Comparison of ENCODE assay signal across 17 mouse cellular contexts in genomic region chr3:69519188-69519587, GRCm38 (mm10).
A peak's percentile ranks its signal among the peaks of the same experiment; 100 is the strongest.
DNase-seq lines count a peak whose midpoint lies in the region; ATAC-seq and TF ChIP-seq lines count a peak whose summit lies in the region.
"Had no signal": no experiment of that assay in that cellular context is flagged by ENCODE, and none has a peak within 500 bp of the region (broad histone marks: within the 10 kb centered on the region; RNA-seq: fewer than 3 reads in every experiment).

No protein-coding gene starts in this region.

- TF ChIP-seq CTCF in layer of hippocampus, adult 2 months (conservative IDR thresholded peaks at IDR 0.05), result no peak

- H3K4me1 ChIP-seq in limb, embryonic 10.5 days, result peaks cover 40% of the 10 kb centered on the region
- H3K4me1 ChIP-seq in neural tube, embryonic 14.5 days (ENCODE audit: control insufficient read depth, insufficient read depth, low read length), result peaks cover 17% of the 10 kb centered on the region

- no peaks in the 10 kb centered on the region for H3K36me3 ChIP-seq in limb, embryonic 10.5 days
- H3K36me3 ChIP-seq in neural tube, embryonic 14.5 days (ENCODE audit: control insufficient read depth, insufficient read depth, low read length), result no peaks in the 10 kb centered on the region
- H3K36me3 ChIP-seq: heart, embryonic 13.5 days had no signal

- 78% methylated on average over 9 of the region's 9 CpGs for whole genome bisulfite sequencing in limb, embryonic 10.5 days
- 42% methylated on average over 9 of the region's 9 CpGs for WGBS in neural tube, embryonic 14.5 days

- no peaks in the 10 kb centered on the region for H3K9me3 ChIP-seq in limb, embryonic 10.5 days (replicated peaks)
- no peaks in the 10 kb centered on the region for H3K9me3 ChIP-seq in neural tube, embryonic 14.5 days (ENCODE audit: control insufficient read depth, low read length)
- H3K9me3 ChIP-seq: heart, embryonic 13.5 days had no signal

- ATAC-seq in neural tube, embryonic 14.5 days (ENCODE audit: low read depth), result peak; percentile 44
- ATAC-seq: liver, postnatal 0 days had no signal

- H3K9ac ChIP-seq in neural tube, embryonic 14.5 days (replicated peaks; ENCODE audit: low read depth, low read length), result no peak overlapping the region
- H3K9ac ChIP-seq: heart, embryonic 13.5 days; liver, postnatal 0 days had no signal

- no peak overlapping the region for H3K4me3 ChIP-seq in layer of hippocampus, adult 2 months
- H3K4me3 ChIP-seq in limb, embryonic 10.5 days, result no peak overlapping the region
- H3K4me3 ChIP-seq in neural tube, embryonic 14.5 days (ENCODE audit: low read depth, low read length), result no peak overlapping the region
- H3K4me3 ChIP-seq: heart, embryonic 13.5 days; midbrain, embryonic 10.5 days had no signal

- no peak overlapping the region for H3K4me2 ChIP-seq in neural tube, embryonic 14.5 days (ENCODE audit: low read depth, low read length)
- H3K4me2 ChIP-seq: heart, embryonic 13.5 days had no signal

- no peaks in the 10 kb centered on the region for H3K27me3 ChIP-seq in limb, embryonic 10.5 days (ENCODE audit: low read depth, poor library complexity, severe bottlenecking)
- no peaks in the 10 kb centered on the region for H3K27me3 ChIP-seq in neural tube, embryonic 14.5 days (ENCODE audit: control insufficient read depth, insufficient read depth, low read length)
- H3K27me3 ChIP-seq: heart, embryonic 13.5 days had no signal

- DNase-seq in layer of hippocampus, adult 2 months (ENCODE audit: low spot score in 2 of 2), result no peak
- DNase-seq in layer of hippocampus, adult 9-10 months (ENCODE audit: low spot score), result no peak
- peak; percentile 45 for DNase-seq in brain, adult 2 months (ENCODE audit: low read depth, low spot score)
- DNase-seq in limb, embryonic 10.5 days (ENCODE audit: low spot score), result no peak
- no peak for DNase-seq in ovary, postnatal 14 days (ENCODE audit: low spot score)
- DNase-seq in retina, embryonic 14.5 days (ENCODE audit: low spot score), result no peak
- DNase-seq: adrenal gland, adult 2 months; cerebellum, adult 8-10 months; kidney, adult 2 months; kidney, postnatal 10 days; liver; liver, postnatal 0 days; lung, postnatal 4 days; thymus, postnatal 36 days had no signal

- H3K27ac ChIP-seq in layer of hippocampus, adult 2 months, result peak overlapping the region; percentile 37; the same call in 1 of the 2 replicates
- H3K27ac ChIP-seq in limb, embryonic 10.5 days, result peak overlapping the region; percentile 82; the same call in 1 of the 2 replicates
- peak overlapping the region; percentile 60; the same call in 1 of the 2 replicates for H3K27ac ChIP-seq in neural tube, embryonic 14.5 days (ENCODE audit: low read depth, low read length)
- H3K27ac ChIP-seq: heart, embryonic 13.5 days had no signal
